Mouse (Mus musculus) layer of hippocampus, postnatal 10 days (tissue): ENCODE measurements around the gene Xxylt1. TPM values are rescaled to one million over a fixed set of nuclear protein-coding genes. Genes with fewer than 3 reads are reported as not detected.

ENCODE experiments used
- DNase-seq, 2 experiments: peaks; one replicate each; pipeline ENCODE4 v3.0.0; 2021; ENCODE audit warnings: low spot score in 2 of 2
- long read RNA-seq: library from polyadenylated mRNA; stranded (forward); transcript quantifications from one replicate; pipeline ENCODE4 v2.0.0, GENCODE M21; 2023
- total RNA-seq, 2 experiments: library from RNA; stranded (reverse); gene quantifications; 2 replicates each; pipeline ENCODE4 v1.2.3; 2021

Gene Xxylt1
- 10 to 100 TPM; 21.8 to 22.6 TPM for total RNA-seq
- long read RNA-seq, transcript Xxylt1-201 (4 exons, 3,470 nt): major isoform, 15 of 17 reads
- long read RNA-seq, partial matches to known transcripts: 0 of 17 reads
- long read RNA-seq, other reads (novel, unspliced or antisense): 2 of 17 reads

GRCm38 (mm10) chr16:31081125-31081664 lies at the start of gene Xxylt1:
Gene Xxylt1, minus strand, starts transcription at chr16:31081432.
- peak; percentile 95 to 97 for DNase-seq

GRCm38 (mm10) chr16:31128116-31128515 lies 46.9 kb upstream of the Xxylt1 start:
- no peak for DNase-seq

GRCm38 (mm10) chr16:31124991-31125390 lies 43.8 kb upstream of the Xxylt1 start:
- DNase-seq: no peak

- no peak for DNase-seq
Measured at GRCm38 (mm10) chr16:31121612-31122011, 40.4 kb upstream of the Xxylt1 start.

GRCm38 (mm10) chr16:31113596-31113995 lies 32.4 kb upstream of the Xxylt1 start:
- no peak for DNase-seq

- no peak for DNase-seq
Measured at GRCm38 (mm10) chr16:31101352-31101751, 20.1 kb upstream of the Xxylt1 start.

GRCm38 (mm10) chr16:31099906-31100305 lies 18.7 kb upstream of the Xxylt1 start:
- no peak for DNase-seq

GRCm38 (mm10) chr16:31094036-31094435 lies 12.8 kb upstream of the Xxylt1 start:
- no peak for DNase-seq

GRCm38 (mm10) chr16:31093186-31093585 lies 12.0 kb upstream of the Xxylt1 start:
- no peak for DNase-seq

- DNase-seq: no peak
Measured at GRCm38 (mm10) chr16:31081891-31082290, 659 bp upstream of the Xxylt1 start.

- DNase-seq: peak; percentile 53 to 65
Measured at GRCm38 (mm10) chr16:31080573-31081051, 620 bp downstream of the Xxylt1 start.

- DNase-seq: no peak
Measured at GRCm38 (mm10) chr16:31077396-31077795, 3.8 kb downstream of the Xxylt1 start.

- DNase-seq: no peak
Measured at GRCm38 (mm10) chr16:31076436-31076835, 4.8 kb downstream of the Xxylt1 start.

GRCm38 (mm10) chr16:31074324-31074908 lies 6.8 kb downstream of the Xxylt1 start:
- no peak for DNase-seq

- no peak for DNase-seq
Measured at GRCm38 (mm10) chr16:31071731-31072130, 9.5 kb downstream of the Xxylt1 start.

GRCm38 (mm10) chr16:31070358-31071133 lies 10.7 kb downstream of the Xxylt1 start:
- DNase-seq: peak; percentile 92 to 93

- no peak for DNase-seq
Measured at GRCm38 (mm10) chr16:31069211-31070166, 11.7 kb downstream of the Xxylt1 start.

GRCm38 (mm10) chr16:31068280-31068679 lies 13.0 kb downstream of the Xxylt1 start:
- DNase-seq: no peak

GRCm38 (mm10) chr16:31066344-31067098 lies 14.7 kb downstream of the Xxylt1 start:
- no peak for DNase-seq

GRCm38 (mm10) chr16:31064782-31065181 lies 16.4 kb downstream of the Xxylt1 start:
- DNase-seq: no peak
